Mouse (Mus musculus): ENCODE results near the gene Pex1. TPM values are rescaled to one million over a fixed set of nuclear protein-coding genes. Genes with fewer than 3 reads are reported as not detected.

The Pex1 gene
- total and polyA plus RNA-seq, 2 experiments from 2014 or later = 7.9 to 8.4 TPM

DNA sequence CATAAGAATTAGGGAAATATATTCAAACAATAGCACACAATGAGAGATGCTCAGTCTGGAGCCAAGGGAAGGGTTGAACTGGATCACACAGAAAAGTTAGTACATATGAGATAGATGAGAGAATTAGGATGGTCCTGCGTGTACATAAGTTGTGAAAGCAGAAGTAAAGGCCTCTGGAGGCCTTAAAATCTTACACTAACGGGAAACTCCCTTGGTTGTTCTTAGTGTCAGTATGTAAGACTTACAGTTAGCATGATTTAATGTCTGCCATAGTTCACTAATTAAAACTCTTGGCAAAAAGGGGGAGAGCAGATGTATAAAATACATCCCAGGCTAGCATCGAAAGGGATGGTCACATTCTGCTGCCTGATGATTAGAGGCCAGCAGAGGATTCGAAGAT lies 57.9 kb downstream of the Pex1 start:
- ATAC-seq (ENCODE audit: insufficient read depth, low read depth) (no peak), DNase-seq (ENCODE audit: low spot score) (no peak)
- Histone ChIP-seq H3K27me3 (ENCODE audit: control insufficient read depth, insufficient read depth, low read length) (no peaks in the 10 kb centered on the region), H3K4me2 (ENCODE audit: low read depth, low read length) (no peak overlapping the region), H3K27ac (ENCODE audit: low read depth) (no peak overlapping the region), H3K9me3 (replicated peaks; ENCODE audit: control insufficient read depth, low read length) (no peaks in the 10 kb centered on the region), H3K9ac (replicated peaks; ENCODE audit: low read depth, low read length) (no peak overlapping the region), H3K4me3 (ENCODE audit: low read depth, low read length) (no peak overlapping the region), H3K4me1 (ENCODE audit: control insufficient read depth, insufficient read depth) (no peaks in the 10 kb centered on the region), H3K36me3 (replicated peaks; ENCODE audit: control insufficient read depth, insufficient read depth, low read length) (no peaks in the 10 kb centered on the region)
- TF ChIP-seq CTCF (IDR thresholded peaks at IDR 0.05; ENCODE audit: low read depth) = no peak
- TF ChIP-seq EP300 (IDR thresholded peaks at IDR 0.05; ENCODE audit: low read depth) = no peak
- 76% methylated on average over 4 of the region's 4 CpGs for WGBS

DNA sequence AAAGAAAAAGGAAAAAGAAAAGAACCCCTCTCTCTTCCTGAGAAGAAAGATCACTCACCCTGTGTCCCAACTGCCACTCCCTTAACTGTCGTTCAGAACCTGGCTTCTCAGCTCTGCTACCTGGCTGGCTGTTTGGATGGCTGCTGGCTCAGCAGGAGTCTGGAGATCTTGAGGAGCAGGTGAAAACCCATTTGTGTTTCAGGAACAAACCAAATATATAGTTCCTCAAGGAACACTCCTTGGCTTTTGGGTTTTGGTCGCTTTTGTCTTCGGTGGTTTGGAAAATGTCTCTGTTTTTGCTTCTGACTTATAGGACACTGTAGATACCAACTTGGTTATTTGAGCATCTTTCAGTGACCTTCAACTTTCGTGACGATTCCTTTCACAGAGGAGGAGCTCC lies 61.2 kb downstream of the Pex1 start, which contains the start of gene Gatad1:
TSS of gene Gatad1 (minus strand) at position 101 of the 400 bp plus-strand sequence.
- Histone ChIP-seq H3K4me2 (ENCODE audit: low read depth, low read length) (no peak within 1 kb of the TSS), H3K36me3 (replicated peaks; ENCODE audit: control insufficient read depth, insufficient read depth, low read length) (no peaks in the 10 kb centered on the region), H3K27me3 (ENCODE audit: control insufficient read depth, insufficient read depth, low read length) (no peaks in the 10 kb centered on the region), H3K9ac (replicated peaks; ENCODE audit: low read depth, low read length) (no peak within 1 kb of the TSS), H3K27ac (ENCODE audit: low read depth) (no peak within 1 kb of the TSS), H3K9me3 (replicated peaks; ENCODE audit: control insufficient read depth, low read length) (no peaks in the 10 kb centered on the region), H3K4me3 (ENCODE audit: low read depth, low read length) (no peak within 1 kb of the TSS), H3K4me1 (ENCODE audit: control insufficient read depth, insufficient read depth) (no peaks in the 10 kb centered on the region)
- DNase-seq (ENCODE audit: low spot score) (no peak), ATAC-seq (ENCODE audit: insufficient read depth, low read depth) (no peak)
- no peak for TF ChIP-seq CTCF (IDR thresholded peaks at IDR 0.05; ENCODE audit: low read depth)
- no peak for TF ChIP-seq EP300 (IDR thresholded peaks at IDR 0.05; ENCODE audit: low read depth)
- 66% methylated on average over 5 of the region's 5 CpGs for WGBS

DNA sequence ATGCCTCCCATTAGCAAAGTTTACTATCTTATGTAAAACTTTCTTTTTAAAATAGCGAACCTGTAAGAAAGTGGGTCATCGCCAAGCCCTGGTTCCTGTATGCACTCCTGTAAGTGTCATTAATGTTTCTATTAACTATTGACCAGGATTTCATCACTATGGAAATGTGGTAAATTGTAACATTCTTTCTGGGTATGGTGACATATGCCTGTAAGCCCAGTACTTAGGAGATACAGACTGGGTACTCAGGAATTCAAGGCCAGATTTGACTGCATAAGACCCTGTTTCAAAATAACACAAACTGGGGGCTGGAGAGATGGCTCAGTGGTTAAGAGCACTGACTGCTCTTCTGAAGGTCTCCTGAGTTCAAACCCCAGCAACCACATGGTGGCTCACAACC lies 69.4 kb downstream of the Pex1 start:
- Histone ChIP-seq H3K4me3 (ENCODE audit: low read depth, low read length) (no peak overlapping the region), H3K27ac (ENCODE audit: low read depth) (no peak overlapping the region), H3K4me2 (ENCODE audit: low read depth, low read length) (no peak overlapping the region), H3K4me1 (ENCODE audit: control insufficient read depth, insufficient read depth) (no peaks in the 10 kb centered on the region), H3K9me3 (replicated peaks; ENCODE audit: control insufficient read depth, low read length) (no peaks in the 10 kb centered on the region), H3K36me3 (replicated peaks; ENCODE audit: control insufficient read depth, insufficient read depth, low read length) (no peaks in the 10 kb centered on the region), H3K27me3 (ENCODE audit: control insufficient read depth, insufficient read depth, low read length) (no peaks in the 10 kb centered on the region), H3K9ac (replicated peaks; ENCODE audit: low read depth, low read length) (no peak overlapping the region)
- DNase-seq (ENCODE audit: low spot score) (no peak), ATAC-seq (ENCODE audit: insufficient read depth, low read depth) (no peak)
- TF ChIP-seq EP300 (IDR thresholded peaks at IDR 0.05; ENCODE audit: low read depth) (no peak), CTCF (IDR thresholded peaks at IDR 0.05; ENCODE audit: low read depth) (no peak)
- WGBS = 89% methylated on average over 2 of the region's 2 CpGs

DNA sequence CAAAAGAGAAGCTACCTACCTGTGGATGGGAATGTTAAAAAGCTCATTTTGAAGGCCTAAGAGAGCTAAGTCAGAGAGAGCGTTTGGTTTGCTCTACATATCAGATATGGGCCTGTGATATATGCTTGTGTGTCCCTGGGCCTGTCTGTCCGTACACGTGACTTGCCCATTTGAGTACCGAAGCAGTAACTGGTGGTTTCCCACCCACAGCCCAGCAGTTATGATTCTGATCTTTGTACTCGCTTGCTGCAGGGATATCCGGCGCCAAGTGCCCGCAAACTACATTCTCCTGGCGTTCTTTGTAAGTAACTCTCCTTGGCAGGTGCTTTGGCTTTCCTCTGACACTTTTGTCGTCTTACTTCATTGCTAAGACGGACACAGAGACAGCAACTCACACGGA lies 70.7 kb downstream of the Pex1 start:
- H3K9ac ChIP-seq (replicated peaks; ENCODE audit: low read depth, low read length) = no peak overlapping the region
- no peaks in the 10 kb centered on the region for H3K27me3 ChIP-seq (ENCODE audit: control insufficient read depth, insufficient read depth, low read length)
- H3K9me3 ChIP-seq (replicated peaks; ENCODE audit: control insufficient read depth, low read length) = no peaks in the 10 kb centered on the region
- no peak for DNase-seq (ENCODE audit: low spot score)
- H3K27ac ChIP-seq (ENCODE audit: low read depth) = no peak overlapping the region
- ATAC-seq (ENCODE audit: insufficient read depth, low read depth) = no peak
- 83% methylated on average over 12 of the region's 12 CpGs for WGBS
- no peak for TF ChIP-seq EP300 (IDR thresholded peaks at IDR 0.05; ENCODE audit: low read depth)
- TF ChIP-seq CTCF (IDR thresholded peaks at IDR 0.05; ENCODE audit: low read depth) = no peak
- no peaks in the 10 kb centered on the region for H3K4me1 ChIP-seq (ENCODE audit: control insufficient read depth, insufficient read depth)
- no peak overlapping the region for H3K4me3 ChIP-seq (ENCODE audit: low read depth, low read length)
- H3K36me3 ChIP-seq (replicated peaks; ENCODE audit: control insufficient read depth, insufficient read depth, low read length) = no peaks in the 10 kb centered on the region
- no peak overlapping the region for H3K4me2 ChIP-seq (ENCODE audit: low read depth, low read length)

DNA sequence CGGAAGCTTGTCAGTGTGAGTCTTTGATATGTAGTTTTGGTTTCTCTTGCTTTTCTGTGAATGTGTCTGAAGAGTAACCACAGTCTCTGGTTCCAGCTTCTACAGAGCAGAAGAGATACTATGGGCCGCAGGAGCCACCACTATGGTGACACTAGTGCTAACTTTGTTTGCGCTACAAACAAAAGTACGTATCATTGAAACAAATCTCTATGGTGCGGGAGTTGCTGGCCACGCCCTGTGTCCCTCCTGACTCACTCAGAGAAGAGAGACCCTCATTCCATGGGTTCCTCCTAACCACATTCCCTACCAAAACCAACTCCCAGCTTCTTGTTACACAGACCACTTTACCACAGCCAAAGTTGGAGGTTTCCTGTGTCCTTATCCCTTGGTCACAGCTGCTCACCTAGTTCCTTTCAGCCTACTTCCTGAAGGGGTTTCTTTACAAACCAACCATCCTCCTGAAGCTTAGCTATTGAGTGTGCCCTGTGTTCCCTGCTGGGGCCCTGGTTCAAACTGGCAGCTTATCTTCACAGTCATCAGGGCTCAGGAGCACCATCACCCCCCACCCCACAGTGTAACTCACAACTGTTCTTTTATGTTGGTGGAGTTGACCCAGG lies 74.2 kb downstream of the Pex1 start:
- H3K4me3 ChIP-seq (ENCODE audit: low read depth, low read length) = no peak overlapping the region

More for the DNA sequence above, 74.2 kb downstream of the Pex1 start:
- DNase-seq (ENCODE audit: low spot score) = no peak
- Histone ChIP-seq H3K27me3 (ENCODE audit: control insufficient read depth, insufficient read depth, low read length) (no peaks in the 10 kb centered on the region), H3K9me3 (replicated peaks; ENCODE audit: control insufficient read depth, low read length) (no peaks in the 10 kb centered on the region), H3K36me3 (replicated peaks; ENCODE audit: control insufficient read depth, insufficient read depth, low read length) (no peaks in the 10 kb centered on the region), H3K4me2 (ENCODE audit: low read depth, low read length) (no peak overlapping the region), H3K27ac (ENCODE audit: low read depth) (no peak overlapping the region), H3K9ac (replicated peaks; ENCODE audit: low read depth, low read length) (no peak overlapping the region), H3K4me1 (ENCODE audit: control insufficient read depth, insufficient read depth) (no peaks in the 10 kb centered on the region)
- TF ChIP-seq EP300 (IDR thresholded peaks at IDR 0.05; ENCODE audit: low read depth) (no peak), CTCF (IDR thresholded peaks at IDR 0.05; ENCODE audit: low read depth) (no peak)
- WGBS = 81% methylated on average over 6 of the region's 6 CpGs
- no peak for ATAC-seq (ENCODE audit: insufficient read depth, low read depth)

Small RNA genes within 50 kb of the gene (microRNA-seq; reads per million reads assigned to microRNA genes)
- gene Gm26238 = not detected

Other genes with a start within 250 kb of the Pex1 start
- 11.4 and 15.5 TPM in 2 replicates for gene Fam133b, start 52.2 kb upstream of the Pex1 start, total RNA-seq (2014; rRNA removed; ENCODE audit: low replicate concordance)
- gene Fam133b, start 52.2 kb upstream of the Pex1 start, polyA plus RNA-seq (2015; fragmentation: Nextera tagmentation; extraction: Ambion mirVana) = 12.9 and 15.0 TPM in 2 replicates
- 2.8 and 5.6 TPM in 2 replicates for gene 1700109H08Rik, start 24.5 kb upstream of the Pex1 start, total RNA-seq (2014; rRNA removed; ENCODE audit: low replicate concordance)
- 0.67 and 0.68 TPM in 2 replicates for gene 1700109H08Rik, start 24.5 kb upstream of the Pex1 start, polyA plus RNA-seq (2015; fragmentation: Nextera tagmentation; extraction: Ambion mirVana)
- gene Rbm48, start 519 bp downstream of the Pex1 start, total RNA-seq (2014; rRNA removed; ENCODE audit: low replicate concordance) = 3.5 and 9.5 TPM in 2 replicates
- gene Rbm48, start 519 bp downstream of the Pex1 start, polyA plus RNA-seq (2015; fragmentation: Nextera tagmentation; extraction: Ambion mirVana) = 5.9 and 6.2 TPM in 2 replicates
- gene Tmbim7, start 55.1 kb downstream of the Pex1 start, total RNA-seq (2014; rRNA removed; ENCODE audit: low replicate concordance) = not detected in 2 replicates
- gene Tmbim7, start 55.1 kb downstream of the Pex1 start, polyA plus RNA-seq (2015; fragmentation: Nextera tagmentation; extraction: Ambion mirVana) = not detected in 2 replicates
- gene Gatad1, start 61.1 kb downstream of the Pex1 start, total RNA-seq (2014; rRNA removed; ENCODE audit: low replicate concordance) = 73.8 and 114 TPM in 2 replicates
- gene Gatad1, start 61.1 kb downstream of the Pex1 start, polyA plus RNA-seq (2015; fragmentation: Nextera tagmentation; extraction: Ambion mirVana) = 72.7 and 76.5 TPM in 2 replicates
- gene Ankib1, start 206.9 kb downstream of the Pex1 start, total RNA-seq (2014; rRNA removed; ENCODE audit: low replicate concordance) = 10.2 and 13.3 TPM in 2 replicates
- gene Ankib1, start 206.9 kb downstream of the Pex1 start, polyA plus RNA-seq (2015; fragmentation: Nextera tagmentation; extraction: Ambion mirVana) = 3.5 and 3.7 TPM in 2 replicates
- gene Krit1, start 207.1 kb downstream of the Pex1 start, total RNA-seq (2014; rRNA removed; ENCODE audit: low replicate concordance) = 23.8 and 39.6 TPM in 2 replicates
- 29.5 and 30.0 TPM in 2 replicates for gene Krit1, start 207.1 kb downstream of the Pex1 start, polyA plus RNA-seq (2015; fragmentation: Nextera tagmentation; extraction: Ambion mirVana)
- not detected in 2 replicates for gene Lrrd1, start 249.1 kb downstream of the Pex1 start, total RNA-seq (2014; rRNA removed; ENCODE audit: low replicate concordance)
- gene Lrrd1, start 249.1 kb downstream of the Pex1 start, polyA plus RNA-seq (2015; fragmentation: Nextera tagmentation; extraction: Ambion mirVana) = 0.14 and 0.29 TPM in 2 replicates